Mouse (Mus musculus) hindbrain, embryonic 13.5 days (tissue): Measurements from ENCODE around the gene Rin2. TPM values are rescaled to one million over a fixed set of nuclear protein-coding genes. Genes with fewer than 3 reads are reported as not detected.
"Not testable (repeated sequence)": the region's sequence is repeated elsewhere in the genome, so short reads cannot be mapped to it uniquely, and the experiment has no call there.

Experiments used
- ATAC-seq: fragments of 200-750 bp; cut with Nextera tagmentation; 2 replicates; pipeline ENCODE4 v1.8.0; 2017; ENCODE audit warnings: moderate TSS enrichment; ENCODE audit not compliant: low FRiP score
- H3K27ac ChIP-seq: fragments of 300-500 bp; sonication (generic); 2 replicates; pipeline ENCODE4 v1.5.1; 2015; ENCODE audit warnings: inconsistent platforms, mild to moderate bottlenecking, moderate library complexity
- H3K27me3 ChIP-seq: fragments of 300-500 bp; sonication (generic); 2 replicates; pipeline ENCODE4 v1.6.1; 2015; ENCODE audit warnings: mild to moderate bottlenecking, inconsistent platforms
- H3K36me3 ChIP-seq: fragments of 300-500 bp; sonication (generic); 2 replicates; pipeline ENCODE4 v1.6.1; 2015; ENCODE audit warnings: mild to moderate bottlenecking, inconsistent platforms
- H3K4me1 ChIP-seq: fragments of 300-500 bp; sonication (generic); replicated peaks from 2 replicates; pipeline ENCODE4 v1.6.1; 2015; ENCODE audit warnings: inconsistent platforms
- H3K4me2 ChIP-seq: fragments of 300-500 bp; sonication (generic); 2 replicates; pipeline ENCODE4 v1.6.1; 2015; ENCODE audit warnings: inconsistent platforms, mild to moderate bottlenecking, moderate library complexity
- H3K4me3 ChIP-seq: fragments of 300-500 bp; sonication (generic); 2 replicates; pipeline ENCODE4 v1.5.1; 2015; ENCODE audit warnings: mild to moderate bottlenecking, inconsistent platforms
- H3K9ac ChIP-seq: fragments of 300-500 bp; sonication (generic); 2 replicates; pipeline ENCODE4 v1.6.1; 2015; ENCODE audit warnings: mild to moderate bottlenecking, inconsistent platforms
- H3K9me3 ChIP-seq: fragments of 300-500 bp; sonication (generic); 2 replicates; pipeline ENCODE4 v1.6.1; 2016; ENCODE audit warnings: inconsistent platforms
- WGBS: fragments of 180-500 bp; shearing (Covaris S2); methylation state at CpG from one replicate; pipeline ENCODE4 v1.1.7; 2015; 5-methylcytosine and 5-hydroxymethylcytosine counted together
- microRNA-seq: library from miRNA; unstranded; fragments of <30 nt; microRNA quantifications from one replicate; pipeline ENCODE4, GENCODE M21; 2016
- polyA plus RNA-seq: library from polyadenylated mRNA; unstranded; fragments of >200 nt; fragmentation: Nextera tagmentation; extraction: Ambion mirVana; gene quantifications from 2 replicates; pipeline ENCODE4 v1.2.1, GENCODE M21; 2015

The Rin2 gene
- polyA plus RNA-seq, 1 experiment from 2014 or later: 15.4 TPM

DNA sequence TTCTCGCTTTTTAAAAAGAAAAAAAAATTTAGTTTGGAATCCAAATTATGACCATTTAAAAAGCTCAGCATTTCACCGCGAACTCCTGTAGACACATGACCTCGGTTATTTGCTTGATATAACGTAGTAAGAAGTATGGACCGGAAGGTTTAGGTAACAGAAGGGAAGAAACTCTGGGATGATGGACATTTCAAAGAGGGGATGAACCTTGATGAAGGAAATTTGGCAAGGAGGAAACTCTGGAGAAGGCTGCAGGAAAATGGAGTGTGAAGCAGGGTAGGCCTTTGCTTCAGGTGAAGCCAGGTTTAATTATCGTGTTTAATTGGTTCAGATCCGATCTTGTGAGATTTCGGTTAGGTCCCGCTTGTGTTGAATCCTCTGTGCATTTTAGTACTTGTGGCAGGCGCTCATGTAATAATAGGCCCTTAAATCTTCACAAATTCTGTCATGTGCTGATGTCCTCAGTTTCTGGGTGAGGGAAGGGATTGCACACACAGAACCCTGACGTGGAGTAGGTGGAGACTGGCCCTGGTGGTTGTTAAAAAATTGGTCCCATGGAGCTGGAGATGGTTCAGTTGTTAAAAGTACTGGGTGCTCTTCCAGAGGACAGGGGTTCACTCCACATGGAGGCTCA is 229.1 kb downstream of the Rin2 start:
- Histone ChIP-seq H3K4me3 (peak overlapping the region; percentile 99), H3K27ac (no peak overlapping the region), H3K9ac (peak overlapping the region; percentile 94), H3K4me1 (peaks cover 19% of the 10 kb centered on the region), H3K36me3 (peaks cover 12% of the 10 kb centered on the region), H3K27me3 (no peaks in the 10 kb centered on the region), H3K4me2 (peak overlapping the region; percentile 77), H3K9me3 (no peaks in the 10 kb centered on the region)
- 37% methylated on average over 12 of the region's 12 CpGs for WGBS
- ATAC-seq: no peak

DNA sequence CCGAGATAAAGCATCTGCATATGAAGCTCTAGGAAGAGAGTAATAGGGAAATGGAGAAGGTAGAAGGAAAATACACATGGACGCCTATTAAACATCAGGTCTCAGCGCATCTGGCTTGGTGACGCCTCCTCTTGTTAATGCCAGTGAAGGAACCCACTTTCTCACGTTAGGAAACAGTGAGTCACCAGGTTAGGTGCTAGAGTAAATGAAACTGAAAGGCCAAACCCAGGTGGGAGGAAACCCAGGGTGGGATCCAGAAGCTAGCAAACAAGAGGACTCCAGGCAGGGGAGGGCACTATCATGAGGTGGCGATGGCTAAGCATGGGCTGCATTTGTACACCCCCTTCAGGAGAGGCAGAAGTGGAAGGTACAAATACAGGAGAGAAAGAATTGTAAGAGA is 230.1 kb downstream of the Rin2 start:
- peaks cover 18% of the 10 kb centered on the region for H3K36me3 ChIP-seq
- no peaks in the 10 kb centered on the region for H3K9me3 ChIP-seq
- no peak overlapping the region for H3K9ac ChIP-seq
- ATAC-seq: no peak
- no peak overlapping the region for H3K4me2 ChIP-seq
- H3K4me1 ChIP-seq: peaks cover 19% of the 10 kb centered on the region
- no peaks in the 10 kb centered on the region for H3K27me3 ChIP-seq
- H3K4me3 ChIP-seq: no peak overlapping the region
- 84% methylated on average over 6 of the region's 6 CpGs for WGBS
- no peak overlapping the region for H3K27ac ChIP-seq

DNA sequence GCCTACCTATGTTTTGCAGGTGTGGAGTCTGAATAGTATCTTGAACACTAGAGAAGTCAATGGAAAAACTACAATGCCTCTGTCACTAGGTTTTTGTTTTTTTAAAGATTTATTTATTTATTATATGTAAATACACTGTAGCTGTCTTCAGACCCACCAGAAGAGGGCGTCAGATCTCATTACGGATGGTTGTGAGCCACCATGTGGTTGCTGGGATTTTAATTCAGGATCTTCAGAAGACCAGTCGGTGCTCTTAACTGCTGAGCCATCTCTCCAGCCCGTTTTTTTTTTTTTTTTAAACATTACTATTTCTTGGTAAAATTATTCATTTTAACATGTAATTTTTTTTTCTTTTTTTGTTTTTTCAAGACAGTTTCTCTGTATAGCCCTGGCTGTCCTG is 230.9 kb downstream of the Rin2 start:
- peaks cover 26% of the 10 kb centered on the region for H3K36me3 ChIP-seq

DNA sequence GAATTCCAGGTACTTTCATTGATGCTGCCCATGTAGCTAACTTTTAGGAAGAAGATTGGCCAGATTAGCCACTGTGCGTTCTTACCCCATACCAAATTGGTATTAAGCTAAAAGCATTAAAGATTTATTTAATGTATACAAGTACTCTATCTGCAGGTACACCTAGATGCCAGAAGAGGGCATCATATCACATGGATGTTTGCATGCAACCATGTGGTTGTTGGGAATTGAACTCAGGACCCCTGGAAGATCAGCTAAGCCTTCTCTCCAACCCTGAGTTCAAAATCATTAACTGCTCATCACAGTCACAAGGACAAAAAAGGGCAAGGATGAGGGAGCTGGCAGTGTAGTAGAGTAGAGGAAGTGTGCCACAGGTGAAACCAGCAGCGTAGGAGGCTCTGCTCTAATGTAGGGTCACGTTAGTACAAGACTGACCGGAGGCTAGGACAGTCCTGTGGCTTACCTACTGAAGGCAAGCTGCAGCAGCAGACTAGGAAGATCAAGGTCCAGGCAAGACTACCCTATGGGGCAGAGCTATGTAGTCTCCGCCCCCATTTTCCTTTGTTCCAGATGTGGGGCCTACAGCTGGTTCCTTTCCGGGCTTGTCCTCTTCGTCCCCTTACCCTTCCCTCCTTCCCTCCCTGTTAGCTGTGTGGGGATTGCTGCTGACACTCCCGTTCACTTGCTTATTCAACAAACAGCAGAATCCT is 246.1 kb downstream of the Rin2 start:
- H3K9ac ChIP-seq: no peak overlapping the region
- ATAC-seq: no peak
- no peaks in the 10 kb centered on the region for H3K9me3 ChIP-seq
- H3K27me3 ChIP-seq: no peaks in the 10 kb centered on the region
- H3K4me1 ChIP-seq: no peaks in the 10 kb centered on the region
- no peak overlapping the region for H3K4me2 ChIP-seq
- no peak overlapping the region for H3K4me3 ChIP-seq
- no peak overlapping the region for H3K27ac ChIP-seq
- H3K36me3 ChIP-seq: peaks cover 90% of the 10 kb centered on the region
- WGBS: 92% methylated on average over 8 of the region's 8 CpGs

More for the DNA sequence above, 230.9 kb downstream of the Rin2 start:
- H3K9ac ChIP-seq, H3K27ac ChIP-seq, H3K27me3 ChIP-seq, ATAC-seq, H3K9me3 ChIP-seq, H3K4me3 ChIP-seq, H3K4me2 ChIP-seq: not testable (repeated sequence)
- peaks cover 19% of the 10 kb centered on the region for H3K4me1 ChIP-seq
- 44% methylated on average over 4 of the region's 4 CpGs for WGBS

DNA sequence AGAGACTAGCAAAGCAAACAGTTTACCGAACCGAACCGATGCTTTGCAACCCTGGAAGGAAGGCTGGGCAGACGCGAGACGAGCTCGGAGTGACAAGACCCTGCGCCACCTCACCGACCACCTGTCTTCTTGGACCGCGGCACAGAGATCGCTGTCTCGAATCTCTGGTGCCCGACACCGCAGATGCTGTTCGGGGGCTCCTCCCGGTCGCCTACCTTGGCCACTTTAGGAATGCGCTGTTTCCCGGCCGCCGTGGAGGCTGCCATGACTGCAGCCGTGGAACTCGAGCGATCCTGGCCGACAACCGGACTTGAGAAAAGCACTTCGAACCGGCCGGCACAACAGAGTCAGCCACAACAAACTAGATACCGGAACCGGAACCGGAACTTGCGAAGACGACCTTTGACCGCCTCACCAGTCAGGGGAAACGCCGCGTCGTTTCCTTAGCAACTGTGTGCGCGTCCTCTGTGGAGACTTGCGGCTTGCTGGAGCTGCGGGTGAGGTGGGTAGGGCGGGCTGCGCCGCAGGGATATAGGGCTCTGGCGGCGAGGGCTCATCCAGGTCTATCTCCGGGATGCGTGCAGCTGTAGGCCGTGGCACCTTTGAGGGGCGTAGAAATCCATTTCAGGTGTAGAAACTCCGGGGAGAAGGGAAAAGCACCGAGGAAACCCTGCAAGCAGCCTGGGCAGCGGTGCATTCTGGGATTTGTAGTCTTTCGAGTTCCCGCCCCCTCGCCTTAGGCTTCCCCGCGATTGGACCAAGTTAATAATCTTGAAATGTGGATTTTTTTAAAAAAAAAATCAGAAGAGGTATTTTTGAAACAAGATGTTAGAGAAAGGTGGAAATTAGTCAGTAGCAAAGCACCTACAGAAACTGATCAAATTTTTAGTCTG is 259.6 kb downstream of the Rin2 start, which contains the start of the genes Cfap61 and Crnkl1:
TSS of gene Cfap61 (plus strand) at position 446 of the 893 bp plus-strand sequence.
TSS of gene Crnkl1 (minus strand) at position 676 of the 893 bp plus-strand sequence.
- WGBS: under 1% methylated on average over 61 of the region's 61 CpGs
- ATAC-seq: peak; percentile 99
- Histone ChIP-seq H3K9me3 (no peaks in the 10 kb centered on the region), H3K9ac (peak within 1 kb of the TSS; percentile 71), H3K36me3 (peaks cover 25% of the 10 kb centered on the region), H3K27ac (no peak within 1 kb of the TSS; the same call in 1 of the 2 replicates), H3K4me3 (peak within 1 kb of the TSS; percentile 86), H3K27me3 (no peaks in the 10 kb centered on the region), H3K4me2 (peak within 1 kb of the TSS; percentile 90), H3K4me1 (peaks cover 10% of the 10 kb centered on the region)

DNA sequence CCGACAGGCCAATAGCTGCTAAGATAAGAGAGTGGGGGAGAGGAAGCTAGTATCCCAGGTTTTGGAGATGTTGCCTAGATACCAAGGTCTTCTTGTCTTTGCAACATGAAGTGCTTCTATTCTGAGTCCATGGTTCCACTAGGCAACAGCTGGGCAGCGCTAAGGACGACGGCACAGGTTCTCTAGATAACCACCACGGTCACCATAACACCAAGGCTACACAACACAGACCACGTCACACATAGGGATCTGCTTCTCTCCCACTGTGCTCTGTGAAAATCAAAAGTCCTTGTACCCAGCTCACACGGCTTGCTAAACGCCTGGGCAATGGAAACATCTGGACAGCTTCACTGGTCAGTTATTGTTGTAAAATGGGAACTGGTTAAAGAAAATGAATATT is 262.0 kb downstream of the Rin2 start:
- ATAC-seq: no peak
- H3K4me3 ChIP-seq: no peak overlapping the region
- H3K4me2 ChIP-seq: no peak overlapping the region
- H3K9ac ChIP-seq: no peak overlapping the region
- H3K27me3 ChIP-seq: no peaks in the 10 kb centered on the region
- peaks cover 10% of the 10 kb centered on the region for H3K4me1 ChIP-seq
- 88% methylated on average over 8 of the region's 8 CpGs for WGBS
- H3K36me3 ChIP-seq: peaks cover 4% of the 10 kb centered on the region
- no peaks in the 10 kb centered on the region for H3K9me3 ChIP-seq
- H3K27ac ChIP-seq: no peak overlapping the region

Small RNA genes within 50 kb of the gene (microRNA-seq; reads per million reads assigned to microRNA genes)
- gene Gm25026: not detected

Other genes with a start within 250 kb of the Rin2 start
- gene Naa20, start 226.9 kb downstream of the Rin2 start, polyA plus RNA-seq: 118 and 121 TPM in 2 replicates